Mouse (Mus musculus): ENCODE measurements around the gene Gdap1l1.

DNA sequence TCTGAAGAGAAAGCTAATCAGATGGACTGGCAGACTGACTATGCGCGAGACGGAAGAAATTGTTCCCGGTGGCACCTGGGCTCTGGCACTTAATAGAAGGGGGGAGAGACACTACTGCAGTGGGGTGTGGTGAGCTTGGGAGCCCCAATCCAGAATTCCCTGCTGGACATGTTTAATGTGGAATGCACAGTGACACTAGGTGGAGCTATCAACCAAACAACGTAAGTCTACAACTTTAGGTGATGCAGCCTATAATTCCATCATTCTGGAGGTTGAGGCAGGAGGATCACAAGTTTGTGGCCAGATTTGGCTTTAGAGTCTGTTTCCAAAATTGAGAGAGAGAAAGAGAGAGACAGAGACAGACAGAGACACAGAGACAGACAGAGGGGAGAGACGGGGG, 14.5 kb downstream of the Gdap1l1 start:
- TF ChIP-seq MAX (IDR thresholded peaks at IDR 0.05; ENCODE audit: low read depth), result no peak
- no peak for TF ChIP-seq MYOD1 (IDR thresholded peaks at IDR 0.05; ENCODE audit: control insufficient read depth in 1 of 3, insufficient read length in 2 of 3, low read depth in 2 of 3)
- TF ChIP-seq POLR2A (IDR thresholded peaks at IDR 0.05; ENCODE audit: insufficient read length, low read depth), result no peak
- TF ChIP-seq USF1 (IDR thresholded peaks at IDR 0.05; ENCODE audit: low read depth), result no peak
- TF ChIP-seq E2F4 (IDR thresholded peaks at IDR 0.05; ENCODE audit: insufficient read depth), result no peak
- TF ChIP-seq TCF12 (IDR thresholded peaks at IDR 0.05; ENCODE audit: insufficient read depth, poor library complexity, severe bottlenecking), result no peak
- TF ChIP-seq TCF3 (IDR thresholded peaks at IDR 0.05; ENCODE audit: insufficient read length, low read depth), result no peak
- no peak for TF ChIP-seq POLR2AphosphoS2 (IDR thresholded peaks at IDR 0.05; ENCODE audit: insufficient read length, low read depth)
- no peak for TF ChIP-seq CEBPB (IDR thresholded peaks at IDR 0.05; ENCODE audit: insufficient read depth, poor library complexity, severe bottlenecking)
- TF ChIP-seq MYOG (IDR thresholded peaks at IDR 0.05; ENCODE audit: control insufficient read depth in 1 of 3, insufficient read depth in 1 of 3, insufficient read length in 2 of 3, low read depth in 2 of 3), result no peak
- TF ChIP-seq REST (IDR thresholded peaks at IDR 0.05; ENCODE audit: insufficient read depth, insufficient read length), result no peak

Measured in myocyte (in vitro differentiated cells).